Mouse (Mus musculus): ENCODE data around the gene Hist1h2ae.

The Hist1h2ae gene

DNA sequence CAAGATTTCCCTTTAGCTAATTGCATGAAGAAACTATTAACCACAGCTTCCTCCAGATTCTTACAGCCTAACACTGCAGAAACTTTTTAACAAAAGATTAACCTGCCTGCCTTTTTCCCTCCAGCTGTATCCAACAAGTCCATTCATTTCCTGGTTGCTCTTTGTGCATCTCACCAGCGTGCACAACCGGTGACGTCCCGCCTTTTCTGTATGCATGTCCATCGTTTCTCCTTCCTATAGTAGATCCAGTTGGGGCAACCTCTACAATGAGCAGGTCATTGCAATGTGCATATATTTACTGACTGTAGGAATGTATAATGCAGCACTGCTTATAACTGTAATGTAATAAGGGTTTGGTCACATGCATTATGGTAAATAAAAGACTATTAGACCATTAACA, 47.0 kb downstream of the Hist1h2ae start:
- DNase-seq (ENCODE audit: extremely low read depth, low read depth, low spot score): no peak

DNA sequence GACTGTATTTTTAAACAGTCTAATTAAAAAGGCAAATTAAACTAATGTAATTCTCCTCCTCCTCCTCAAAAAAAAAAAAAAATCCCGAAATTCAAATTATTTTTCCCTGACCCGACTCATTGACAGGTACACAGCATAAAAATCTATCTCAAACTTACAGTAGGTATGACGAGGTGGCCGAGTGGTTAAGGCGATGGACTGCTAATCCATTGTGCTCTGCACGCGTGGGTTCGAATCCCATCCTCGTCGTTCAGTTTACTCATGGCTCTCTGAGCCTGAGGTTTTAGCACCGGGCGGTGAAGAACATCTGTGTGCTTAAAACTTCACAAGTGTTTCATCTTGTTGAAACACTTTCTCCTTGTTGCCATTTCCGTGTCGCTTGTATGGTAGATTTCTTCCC, 49.3 kb downstream of the Hist1h2ae start:
- DNase-seq (ENCODE audit: extremely low read depth, low read depth, low spot score): no peak

Measured in fat pad, adult 2 months (tissue).